Mouse (Mus musculus) macrophage (primary cell): ENCODE results near the gene Parm1. TPM values are rescaled to one million over a fixed set of nuclear protein-coding genes. Genes with fewer than 3 reads are reported as not detected.

Experiments
- H3K27ac ChIP-seq: fragments of 350-480 bp; formaldehyde crosslinking; 2 replicates; pipeline ENCODE4 v1.9.0; 2021
- H3K36me3 ChIP-seq: fragments of 350-480 bp; formaldehyde crosslinking; 2 replicates; pipeline ENCODE4 v1.9.0; 2021; ENCODE audit errors: inconsistent target
- H3K4me3 ChIP-seq: fragments of 350-480 bp; formaldehyde crosslinking; 2 replicates; pipeline ENCODE4 v1.9.0; 2021; ENCODE audit errors: inconsistent target
- H3K79me2 ChIP-seq: fragments of 350-480 bp; formaldehyde crosslinking; 2 replicates; pipeline ENCODE4 v1.9.0; 2021; ENCODE audit errors: inconsistent target
- WGBS: methylation state at CpG from one replicate; pipeline ENCODE4 v1.1.7; 2026; ENCODE audit warnings: inconsistent platforms; ENCODE audit not compliant: missing documents; 5-methylcytosine and 5-hydroxymethylcytosine counted together
- polyA plus RNA-seq: library from polyadenylated mRNA; stranded (reverse); fragments of 250-400 nt; gene quantifications from 3 replicates; pipeline ENCODE4 v1.2.4, GENCODE M21; 2018; ENCODE audit warnings: inconsistent platforms

Gene Parm1
- polyA plus RNA-seq, 1 experiment from 2014 or later = not detected

DNA sequence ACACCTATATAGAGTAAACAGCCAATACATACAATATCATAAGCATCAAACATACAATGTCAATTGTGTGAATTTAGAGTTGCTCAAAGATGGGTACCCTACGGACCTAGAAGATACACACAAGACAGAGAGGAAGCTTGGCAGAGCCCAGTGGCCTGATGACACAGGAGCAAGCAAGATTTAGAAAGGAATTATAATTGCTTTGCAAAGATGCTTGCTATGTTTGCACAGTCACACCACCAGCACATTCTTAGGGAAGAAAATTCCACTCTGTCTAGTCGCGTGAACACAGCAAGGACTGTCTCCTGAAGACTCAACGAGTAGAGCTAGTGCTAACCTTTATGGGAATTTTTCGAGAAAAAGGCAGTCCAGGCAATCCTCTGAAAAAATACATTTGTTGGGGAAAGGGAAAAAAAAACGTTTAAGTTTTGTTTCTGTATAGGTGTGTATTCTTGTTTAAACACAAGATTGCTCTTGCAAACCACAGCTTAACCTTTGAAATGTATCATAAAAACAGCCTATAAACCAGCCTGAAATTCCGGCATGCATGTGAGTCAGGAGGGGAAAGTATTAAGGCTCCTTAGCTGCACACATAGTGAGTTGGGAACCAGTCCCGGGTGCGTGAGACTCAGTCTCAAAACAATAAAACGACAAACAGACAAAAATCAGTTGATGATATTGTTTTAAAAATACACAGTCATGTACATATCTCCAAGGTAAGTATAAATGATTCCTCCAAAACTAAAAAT, 15.5 kb downstream of the Parm1 start:
- no peak overlapping the region for H3K4me3 ChIP-seq
- H3K79me2 ChIP-seq = no peaks in the 10 kb centered on the region
- WGBS = 94% methylated on average over 6 of the region's 10 CpGs
- no peak overlapping the region for H3K27ac ChIP-seq
- H3K36me3 ChIP-seq = no peaks in the 10 kb centered on the region

DNA sequence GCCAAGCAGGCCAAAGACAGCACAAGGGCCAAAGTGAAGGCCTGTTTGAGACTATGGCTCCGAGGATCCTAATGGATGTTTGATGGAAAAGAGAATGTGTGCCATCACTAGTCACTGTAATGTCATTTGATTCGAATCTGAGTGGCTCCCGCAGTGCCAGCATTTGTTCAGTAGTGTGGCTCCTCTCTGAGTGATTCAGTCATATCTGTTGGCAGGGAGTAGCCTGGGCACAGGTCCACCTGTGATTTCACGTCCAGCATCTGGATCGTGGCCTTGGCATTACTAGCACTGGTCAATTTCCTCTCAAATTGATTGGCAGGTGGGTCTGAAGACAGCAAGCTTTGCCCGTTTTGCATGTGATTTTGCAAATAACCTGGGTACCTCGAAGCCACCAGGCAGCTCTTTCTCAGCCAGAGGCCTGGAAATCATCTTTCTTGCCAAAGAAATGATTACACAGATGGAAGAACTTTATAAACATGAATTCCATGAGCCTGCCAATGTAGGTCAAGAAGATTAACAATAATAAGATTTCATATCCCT, 41.7 kb downstream of the Parm1 start:
- H3K27ac ChIP-seq = no peak overlapping the region
- WGBS = 88% methylated on average over 7 of the region's 7 CpGs
- no peaks in the 10 kb centered on the region for H3K36me3 ChIP-seq
- H3K79me2 ChIP-seq = no peaks in the 10 kb centered on the region
- no peak overlapping the region for H3K4me3 ChIP-seq

DNA sequence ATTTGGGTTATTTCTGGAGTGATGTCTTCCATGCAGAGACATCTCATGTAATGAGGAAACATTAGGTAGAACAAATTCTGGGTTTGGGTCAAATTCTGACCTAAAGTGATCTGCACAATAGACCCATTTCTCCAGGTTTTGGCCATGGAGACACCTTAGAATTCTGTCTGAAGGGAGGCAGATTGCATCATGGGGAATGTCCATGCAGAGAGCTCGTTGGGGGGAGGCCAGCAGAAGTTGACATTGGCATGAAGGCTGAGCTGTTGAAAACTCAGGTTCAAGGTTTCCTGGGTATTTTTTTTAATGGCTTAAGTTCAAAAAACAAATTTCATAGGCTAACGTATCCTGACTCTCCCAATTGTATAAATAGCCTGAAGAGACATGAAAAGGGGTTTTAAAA, 42.3 kb downstream of the Parm1 start:
- no peaks in the 10 kb centered on the region for H3K36me3 ChIP-seq
- 69% methylated on average over 2 of the region's 2 CpGs for WGBS

DNA sequence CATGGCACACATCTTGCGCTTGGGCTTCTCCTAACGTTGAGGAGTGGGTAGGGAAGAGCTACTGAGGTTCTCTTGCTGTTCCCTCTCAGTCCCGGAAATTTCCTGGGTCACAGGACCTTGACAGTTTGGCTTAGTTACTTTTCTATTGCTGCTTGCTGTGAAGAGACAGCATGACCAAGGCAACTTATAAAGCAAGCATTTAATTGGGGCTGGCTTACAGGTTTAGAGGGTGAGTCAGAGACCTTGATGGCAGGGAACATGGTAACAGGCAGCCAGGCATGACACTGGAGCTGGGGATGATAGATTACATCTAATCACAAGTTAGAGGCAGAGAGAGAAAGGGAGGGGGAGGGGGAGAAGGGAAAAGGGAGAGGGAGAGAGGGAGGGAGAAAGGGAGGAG, 44.0 kb downstream of the Parm1 start:
- Histone ChIP-seq H3K36me3 (no peaks in the 10 kb centered on the region), H3K27ac (no peak overlapping the region), H3K4me3 (no peak overlapping the region), H3K79me2 (no peaks in the 10 kb centered on the region)
- WGBS = 83% methylated on average over 3 of the region's 3 CpGs

More for the DNA sequence above, 42.3 kb downstream of the Parm1 start:
- H3K4me3 ChIP-seq = no peak overlapping the region
- no peak overlapping the region for H3K27ac ChIP-seq
- H3K79me2 ChIP-seq = no peaks in the 10 kb centered on the region

DNA sequence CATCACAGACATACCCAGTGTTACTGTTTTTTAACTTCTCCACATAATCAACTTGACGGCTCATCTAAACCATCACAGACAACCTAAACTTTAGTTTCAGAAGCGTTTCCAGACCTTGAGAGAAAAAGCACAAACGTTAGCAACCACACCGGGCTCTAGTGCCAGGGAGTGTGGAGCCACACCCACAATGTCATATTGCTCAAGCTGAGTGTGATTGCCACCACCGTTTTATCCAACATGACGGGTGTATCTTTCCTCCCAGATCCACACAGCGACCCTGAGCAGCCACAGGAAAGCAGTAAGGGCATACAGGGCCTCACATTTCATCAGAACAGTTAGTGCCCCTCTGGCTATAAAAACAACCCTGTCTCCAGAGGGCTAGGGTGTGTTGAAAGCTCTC, 45.1 kb downstream of the Parm1 start:
- Histone ChIP-seq H3K36me3 (no peaks in the 10 kb centered on the region), H3K4me3 (no peak overlapping the region), H3K79me2 (no peaks in the 10 kb centered on the region), H3K27ac (no peak overlapping the region)
- WGBS = 80% methylated on average over 7 of the region's 7 CpGs

DNA sequence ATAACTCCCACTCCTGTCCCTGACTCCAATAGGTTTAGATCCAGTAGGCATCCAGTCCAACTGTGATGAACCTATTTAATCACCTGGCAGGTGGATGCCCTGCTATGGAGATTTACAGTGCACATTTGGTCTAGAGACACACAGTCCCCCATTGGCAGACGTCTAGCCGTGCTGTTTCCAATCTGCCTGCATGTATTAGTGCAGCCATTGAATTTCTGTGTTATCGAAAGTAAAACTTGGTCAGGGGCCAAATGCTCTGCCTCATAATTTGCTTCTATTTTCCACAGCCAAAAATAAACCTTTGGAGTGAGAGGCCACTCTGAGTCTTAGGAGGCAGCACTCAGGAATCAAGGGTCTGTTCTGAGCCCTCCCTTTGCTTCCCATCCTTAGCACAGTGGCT, 46.6 kb downstream of the Parm1 start:
- 46% methylated on average over 3 of the region's 3 CpGs for WGBS
- Histone ChIP-seq H3K4me3 (no peak overlapping the region), H3K27ac (no peak overlapping the region), H3K36me3 (no peaks in the 10 kb centered on the region), H3K79me2 (no peaks in the 10 kb centered on the region)

DNA sequence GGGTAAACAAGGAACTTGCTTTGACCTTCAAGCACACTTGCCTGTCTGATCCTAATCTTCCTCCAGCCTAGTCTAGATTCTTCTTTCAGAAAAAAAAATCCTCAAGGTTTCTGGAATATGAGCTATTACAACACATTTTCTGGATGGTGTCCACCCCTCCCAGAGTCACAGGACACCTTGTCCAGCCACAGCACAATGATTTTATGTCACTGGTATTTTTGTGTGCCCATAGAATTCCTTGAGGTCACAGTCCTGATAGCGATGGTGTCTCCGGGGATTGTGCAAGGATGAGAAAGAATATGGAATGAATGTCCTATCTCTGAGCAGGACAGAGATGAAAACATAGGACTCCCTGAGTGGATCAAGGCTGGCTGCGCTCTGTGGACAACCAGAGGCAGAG, 48.0 kb downstream of the Parm1 start:
- WGBS = 94% methylated on average over 3 of the region's 3 CpGs
- Histone ChIP-seq H3K4me3 (no peak overlapping the region), H3K36me3 (no peaks in the 10 kb centered on the region), H3K79me2 (no peaks in the 10 kb centered on the region), H3K27ac (no peak overlapping the region)

DNA sequence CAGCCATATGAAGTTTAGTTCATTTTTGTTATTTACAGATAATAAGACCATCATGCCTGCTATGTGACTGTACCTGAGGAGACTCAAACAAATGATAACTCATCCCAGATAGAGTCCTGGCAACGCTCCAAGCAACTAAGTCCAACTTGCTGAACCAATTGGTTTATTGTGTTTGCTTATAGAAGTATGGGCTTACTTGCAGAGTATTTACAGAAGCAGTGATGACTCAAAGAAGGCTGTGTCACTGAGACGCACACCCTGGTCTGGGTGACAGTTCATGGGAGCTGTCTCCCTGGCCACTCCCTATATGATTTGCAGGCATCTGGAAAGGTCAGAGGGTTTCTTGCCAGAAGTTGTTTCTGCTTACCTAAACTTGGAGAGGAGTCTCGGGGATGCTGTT, 49.2 kb downstream of the Parm1 start:
- Histone ChIP-seq H3K27ac (no peak overlapping the region), H3K79me2 (no peaks in the 10 kb centered on the region), H3K4me3 (no peak overlapping the region), H3K36me3 (no peaks in the 10 kb centered on the region)
- WGBS = 91% methylated on average over 3 of the region's 3 CpGs

DNA sequence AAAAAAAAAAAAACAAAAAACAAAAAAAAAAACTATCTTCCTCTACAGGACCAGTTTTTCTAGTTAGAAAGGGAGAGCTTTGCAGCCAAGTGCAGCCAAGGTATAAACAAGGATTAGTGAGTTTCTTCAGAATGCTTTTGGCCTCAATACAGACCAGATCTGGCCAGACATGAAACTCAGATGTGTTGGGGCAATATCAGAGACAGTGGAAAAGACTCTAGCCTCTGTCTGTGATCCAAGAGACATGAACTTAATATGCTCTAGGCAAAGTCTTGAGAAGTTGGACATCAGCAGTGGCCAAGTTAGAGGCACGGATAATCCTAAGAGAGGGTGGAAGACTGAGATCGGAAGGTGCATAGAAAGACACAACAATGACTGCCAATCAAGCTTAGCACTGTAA, 56.8 kb downstream of the Parm1 start:
- no peak overlapping the region for H3K27ac ChIP-seq

DNA sequence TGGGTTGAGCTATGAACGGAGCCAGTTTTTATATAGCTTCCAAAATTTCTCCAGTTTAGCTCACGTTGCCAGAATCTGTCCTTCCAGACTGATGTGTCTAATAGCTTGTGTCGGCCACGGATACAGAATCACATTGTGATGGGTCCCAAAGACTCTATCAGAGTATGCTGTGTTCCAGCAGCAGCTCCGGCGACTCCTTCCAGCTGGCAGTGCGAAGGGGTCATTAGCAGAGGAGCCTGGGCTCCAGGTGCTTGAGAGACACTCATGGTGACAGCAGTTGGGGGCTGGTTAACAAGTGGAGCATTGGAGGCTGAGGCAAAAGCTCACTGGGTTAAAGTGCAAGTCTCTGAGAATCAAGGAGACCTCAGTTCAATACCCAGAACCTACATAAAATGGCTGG, 61.5 kb downstream of the Parm1 start:
- Histone ChIP-seq H3K27ac (no peak overlapping the region), H3K4me3 (no peak overlapping the region), H3K79me2 (no peaks in the 10 kb centered on the region), H3K36me3 (no peaks in the 10 kb centered on the region)
- 94% methylated on average over 7 of the region's 7 CpGs for WGBS

More for the DNA sequence above, 56.8 kb downstream of the Parm1 start:
- 100% methylated on average over 2 of the region's 2 CpGs for WGBS
- H3K79me2 ChIP-seq = no peaks in the 10 kb centered on the region
- no peak overlapping the region for H3K4me3 ChIP-seq
- H3K36me3 ChIP-seq = no peaks in the 10 kb centered on the region

DNA sequence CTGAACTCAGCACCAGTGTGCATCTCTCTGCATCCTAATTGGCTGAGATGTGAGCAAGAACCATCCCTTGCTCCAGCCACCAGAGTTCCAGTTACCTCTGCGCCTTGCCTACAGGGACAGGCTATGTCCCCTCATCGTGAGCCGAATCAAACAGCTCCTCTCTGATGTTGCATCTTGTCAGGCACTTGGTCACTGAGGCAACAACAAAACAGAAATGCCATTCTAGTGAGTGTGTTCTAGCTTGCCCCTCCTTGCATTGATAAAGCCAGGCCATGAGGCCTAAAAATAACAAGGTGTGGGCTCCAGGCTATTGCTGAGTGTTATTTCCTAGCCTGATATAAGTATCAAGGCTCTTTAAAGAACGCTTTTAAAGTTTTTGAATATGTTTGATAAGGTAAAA, 64.4 kb downstream of the Parm1 start:
- 95% methylated on average over 4 of the region's 4 CpGs for WGBS
- Histone ChIP-seq H3K4me3 (no peak overlapping the region), H3K36me3 (no peaks in the 10 kb centered on the region), H3K79me2 (no peaks in the 10 kb centered on the region), H3K27ac (no peak overlapping the region)

DNA sequence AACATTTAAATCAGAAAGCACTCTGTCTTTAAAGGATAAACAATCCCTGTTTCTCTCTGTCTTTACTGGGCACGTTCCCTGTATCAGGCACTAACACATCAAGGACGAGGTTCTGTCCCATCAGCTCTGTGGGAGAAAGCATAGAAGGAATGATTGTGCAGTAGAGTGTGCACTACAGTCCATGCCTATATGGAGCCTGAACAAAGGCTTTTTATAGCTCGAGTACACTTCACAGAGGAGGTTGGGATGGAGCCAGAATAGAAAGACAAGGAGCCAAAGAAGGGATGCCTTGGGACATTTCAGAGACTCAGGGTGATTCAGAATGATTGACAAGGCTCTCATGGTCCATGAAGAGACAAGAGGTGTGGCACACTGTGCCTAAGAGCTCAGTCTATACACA, 68.8 kb downstream of the Parm1 start:
- WGBS = 80% methylated on average over 3 of the region's 3 CpGs

DNA sequence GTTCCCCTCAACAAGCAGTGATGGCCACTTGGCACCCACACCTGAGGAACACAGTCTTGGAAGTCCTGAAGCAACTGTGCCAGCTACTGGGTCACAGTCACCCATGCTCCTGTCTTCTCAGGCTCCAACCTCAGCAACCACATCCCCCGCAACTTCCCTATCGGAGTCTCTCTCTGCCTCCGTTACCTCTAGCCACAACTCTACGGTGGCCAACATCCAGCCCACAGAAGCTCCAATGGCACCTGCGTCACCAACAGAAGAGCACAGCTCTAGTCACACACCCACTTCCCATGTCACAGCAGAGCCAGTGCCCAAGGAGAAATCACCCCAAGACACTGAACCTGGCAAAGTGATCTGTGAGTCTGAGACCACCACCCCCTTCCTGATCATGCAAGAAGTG, 76.7 kb downstream of the Parm1 start:
- Histone ChIP-seq H3K4me3 (no peak overlapping the region), H3K36me3 (no peaks in the 10 kb centered on the region), H3K27ac (no peak overlapping the region), H3K79me2 (no peaks in the 10 kb centered on the region)
- 6% methylated on average over 5 of the region's 5 CpGs for WGBS

More for the DNA sequence above, 68.8 kb downstream of the Parm1 start:
- Histone ChIP-seq H3K79me2 (no peaks in the 10 kb centered on the region), H3K36me3 (no peaks in the 10 kb centered on the region), H3K27ac (no peak overlapping the region), H3K4me3 (no peak overlapping the region)

DNA sequence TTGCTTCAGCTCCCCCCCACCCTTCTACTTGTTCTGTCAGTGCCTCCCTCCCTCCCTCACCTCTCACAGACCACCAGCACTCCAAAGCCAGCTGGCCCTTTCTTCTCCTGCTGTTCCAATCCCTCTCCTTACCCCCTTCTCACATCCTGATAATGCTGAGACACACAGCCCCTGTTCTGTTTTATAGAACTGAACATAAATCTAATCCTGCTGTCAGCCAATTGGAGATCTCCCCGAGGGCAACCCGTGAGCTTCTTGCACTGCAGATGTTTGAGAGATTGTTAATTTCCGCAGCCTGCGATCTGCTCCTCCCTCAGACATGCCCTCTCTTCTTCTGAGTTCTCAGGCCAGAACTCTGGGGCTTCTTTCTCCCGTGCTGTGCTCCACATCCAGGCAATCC, 79.8 kb downstream of the Parm1 start:
- H3K27ac ChIP-seq = no peak overlapping the region
- 69% methylated on average over 5 of the region's 5 CpGs for WGBS
- H3K4me3 ChIP-seq = no peak overlapping the region
- no peaks in the 10 kb centered on the region for H3K79me2 ChIP-seq
- no peaks in the 10 kb centered on the region for H3K36me3 ChIP-seq

DNA sequence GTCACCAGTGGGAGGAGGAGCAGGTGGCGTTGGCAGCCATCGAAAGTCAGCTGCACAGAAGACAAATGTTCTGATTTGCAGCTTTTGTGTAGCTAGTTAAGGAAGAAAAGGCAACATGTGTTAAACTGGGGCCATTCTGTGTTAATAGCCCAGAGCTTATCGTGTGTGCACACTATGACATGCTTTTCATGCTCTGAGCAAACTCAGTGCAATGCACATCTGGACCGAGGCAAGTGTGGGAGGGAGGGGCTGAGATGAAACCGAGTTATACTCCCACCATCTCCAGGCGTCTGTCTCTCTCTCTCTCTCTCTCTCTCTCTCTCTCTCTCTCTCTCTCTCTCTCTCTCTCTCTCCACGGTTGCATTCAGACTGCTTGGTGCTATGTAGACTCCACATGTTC, 82.4 kb downstream of the Parm1 start:
- WGBS = 96% methylated on average over 3 of the region's 7 CpGs
- Histone ChIP-seq H3K36me3 (no peaks in the 10 kb centered on the region), H3K79me2 (no peaks in the 10 kb centered on the region), H3K27ac (no peak overlapping the region), H3K4me3 (no peak overlapping the region)

DNA sequence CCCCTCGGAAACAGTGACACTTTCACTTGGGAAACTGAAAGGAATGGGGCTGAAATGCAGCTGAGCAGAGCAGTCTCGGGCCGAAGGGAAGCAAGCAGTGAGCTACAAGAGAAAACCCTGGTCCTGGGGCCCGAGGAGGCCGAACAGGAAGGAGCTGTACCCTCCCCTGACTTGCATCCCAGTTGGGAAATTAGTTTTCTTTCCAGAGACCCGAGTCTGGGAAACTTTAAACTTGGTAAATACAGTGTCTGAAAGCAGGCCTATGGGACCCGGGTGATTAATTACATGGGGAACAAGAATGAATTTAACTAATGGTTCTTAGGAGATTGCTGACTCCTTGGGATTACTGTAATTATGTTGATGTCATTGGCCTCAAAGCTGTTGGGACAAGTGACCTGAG, 85.9 kb downstream of the Parm1 start:
- Histone ChIP-seq H3K36me3 (no peaks in the 10 kb centered on the region), H3K27ac (no peak overlapping the region), H3K4me3 (no peak overlapping the region), H3K79me2 (no peaks in the 10 kb centered on the region)
- 81% methylated on average over 7 of the region's 7 CpGs for WGBS
